Mouse (Mus musculus) megakaryocyte progenitor cell, adult 5-6 weeks (primary cell): ENCODE results near the gene Hist1h2ah. TPM values are rescaled to one million over a fixed set of nuclear protein-coding genes. Genes with fewer than 3 reads are reported as not detected.

Source experiments
- total RNA-seq, 2 experiments: library from RNA; stranded (forward) in 1 of 2; stranded (reverse) in 1 of 2; fragments of 157-497, 149-512 nt in 1 of 2; fragments of 200-1000 nt in 1 of 2; gene quantifications; 2 replicates each; pipeline versions ENCODE4 v1.2.3 to v1.2.4; 2015 to 2017

Gene Hist1h2ah
- total RNA-seq, 2 experiments from 2014 or later = 2.2 to 923 TPM

Other genes starting within 250 kb of the Hist1h2ah start
- 1.2 and 2.1 TPM in 2 replicates for gene Hist1h2an, start 248.3 kb downstream of the Hist1h2ah start, total RNA-seq (2015)
- gene Hist1h2an, start 248.3 kb downstream of the Hist1h2ah start, total RNA-seq (2017) = 859 and 860 TPM in 2 replicates
- gene Hist1h2bp, start 248.1 kb downstream of the Hist1h2ah start, total RNA-seq (2015) = 10.4 and 19.9 TPM in 2 replicates
- 37.0 and 43.7 TPM in 2 replicates for gene Hist1h2bp, start 248.1 kb downstream of the Hist1h2ah start, total RNA-seq (2017)
- 394 and 411 TPM in 2 replicates for gene Hist1h2bq, start 225.4 kb downstream of the Hist1h2ah start, total RNA-seq (2015)
- 220 and 363 TPM in 2 replicates for gene Hist1h2bq, start 225.4 kb downstream of the Hist1h2ah start, total RNA-seq (2017)
- gene Hist1h2ao, start 225.1 kb downstream of the Hist1h2ah start, total RNA-seq (2015) = 115 and 180 TPM in 2 replicates
- gene Hist1h2ao, start 225.1 kb downstream of the Hist1h2ah start, total RNA-seq (2017) = 633 TPM in 1 of 2 replicates, not detected in the other
- 53.3 and 56.3 TPM in 2 replicates for gene Hist1h4m, start 223.8 kb downstream of the Hist1h2ah start, total RNA-seq (2015)
- gene Hist1h4m, start 223.8 kb downstream of the Hist1h2ah start, total RNA-seq (2017) = 2,437 and 3,070 TPM in 2 replicates
- gene Hist1h4n, start 203.4 kb downstream of the Hist1h2ah start, total RNA-seq (2015) = 48.7 and 53.0 TPM in 2 replicates
- gene Hist1h4n, start 203.4 kb downstream of the Hist1h2ah start, total RNA-seq (2017) = 1,698 and 2,087 TPM in 2 replicates
- 93.0 and 127 TPM in 2 replicates for gene Hist1h2ap, start 202.1 kb downstream of the Hist1h2ah start, total RNA-seq (2015)
- 3,573 and 4,575 TPM in 2 replicates for gene Hist1h2ap, start 202.1 kb downstream of the Hist1h2ah start, total RNA-seq (2017)
- 378 and 381 TPM in 2 replicates for gene Hist1h2br, start 201.8 kb downstream of the Hist1h2ah start, total RNA-seq (2015)
- 447 and 545 TPM in 2 replicates for gene Hist1h2br, start 201.8 kb downstream of the Hist1h2ah start, total RNA-seq (2017)
- 13.3 and 16.1 TPM in 2 replicates for gene Zfp184, start 90.5 kb downstream of the Hist1h2ah start, total RNA-seq (2015)
- gene Zfp184, start 90.5 kb downstream of the Hist1h2ah start, total RNA-seq (2017) = 9.2 and 15.1 TPM in 2 replicates
- gene Pom121l2, start 54.4 kb downstream of the Hist1h2ah start, total RNA-seq (2015) = 0.05 and 0.25 TPM in 2 replicates
- gene Pom121l2, start 54.4 kb downstream of the Hist1h2ah start, total RNA-seq (2017) = 0.10 TPM in 1 of 2 replicates, not detected in the other
- gene Prss16, start 25.8 kb downstream of the Hist1h2ah start, total RNA-seq (2015) = 17.0 and 19.9 TPM in 2 replicates
- 11.4 and 12.2 TPM in 2 replicates for gene Prss16, start 25.8 kb downstream of the Hist1h2ah start, total RNA-seq (2017)
- 65.4 and 83.1 TPM in 2 replicates for gene Hist1h2bk, start 302 bp upstream of the Hist1h2ah start, total RNA-seq (2015)
- gene Hist1h2bk, start 302 bp upstream of the Hist1h2ah start, total RNA-seq (2017) = 1,827 and 2,239 TPM in 2 replicates
- 38.4 and 42.3 TPM in 2 replicates for gene Hist1h4i, start 5.8 kb upstream of the Hist1h2ah start, total RNA-seq (2015)
- 83.0 and 89.0 TPM in 2 replicates for gene Hist1h4i, start 5.8 kb upstream of the Hist1h2ah start, total RNA-seq (2017)
- 21.6 and 36.7 TPM in 2 replicates for gene Hist1h2ag, start 7.4 kb upstream of the Hist1h2ah start, total RNA-seq (2015)
- gene Hist1h2ag, start 7.4 kb upstream of the Hist1h2ah start, total RNA-seq (2017) = 1,156 and 1,370 TPM in 2 replicates
- 66.7 and 68.0 TPM in 2 replicates for gene Hist1h2bj, start 7.6 kb upstream of the Hist1h2ah start, total RNA-seq (2015)
- 642 and 843 TPM in 2 replicates for gene Hist1h2bj, start 7.6 kb upstream of the Hist1h2ah start, total RNA-seq (2017)
- gene Vmn1r188, start 48.9 kb upstream of the Hist1h2ah start, total RNA-seq (2015) = not detected in 2 replicates
- gene Vmn1r188, start 48.9 kb upstream of the Hist1h2ah start, total RNA-seq (2017) = not detected in 2 replicates
- not detected in 2 replicates for gene Vmn1r189, start 70.3 kb upstream of the Hist1h2ah start, total RNA-seq (2015)
- not detected in 2 replicates for gene Vmn1r189, start 70.3 kb upstream of the Hist1h2ah start, total RNA-seq (2017)
- not detected in 2 replicates for gene Vmn1r191, start 148.4 kb upstream of the Hist1h2ah start, total RNA-seq (2015)
- gene Vmn1r191, start 148.4 kb upstream of the Hist1h2ah start, total RNA-seq (2017) = not detected in 2 replicates
- not detected in 2 replicates for gene Vmn1r192, start 155.6 kb upstream of the Hist1h2ah start, total RNA-seq (2015)
- not detected in 2 replicates for gene Vmn1r192, start 155.6 kb upstream of the Hist1h2ah start, total RNA-seq (2017)
- not detected in 2 replicates for gene Vmn1r193, start 187.6 kb upstream of the Hist1h2ah start, total RNA-seq (2015)
- gene Vmn1r193, start 187.6 kb upstream of the Hist1h2ah start, total RNA-seq (2017) = not detected in 2 replicates
- gene Vmn1r194, start 208.6 kb upstream of the Hist1h2ah start, total RNA-seq (2015) = not detected in 2 replicates
- not detected in 2 replicates for gene Vmn1r194, start 208.6 kb upstream of the Hist1h2ah start, total RNA-seq (2017)
- gene Vmn1r195, start 235.0 kb upstream of the Hist1h2ah start, total RNA-seq (2015) = not detected in 2 replicates
- not detected in 2 replicates for gene Vmn1r195, start 235.0 kb upstream of the Hist1h2ah start, total RNA-seq (2017)